Mouse (Mus musculus): ENCODE data around the gene Hvcn1. TPM values are rescaled to one million over a fixed set of nuclear protein-coding genes. Genes with fewer than 3 reads are reported as not detected.

Hvcn1 gene
- polyA plus RNA-seq, 1 experiment from 2014 or later: 5.6 TPM

- Histone ChIP-seq H3K9ac (ENCODE audit: low read depth, low read length) (no peak overlapping the region), H3K27ac (ENCODE audit: low read length) (no peak overlapping the region), H3K4me1 (ENCODE audit: control insufficient read depth, insufficient read depth, low read length) (peaks cover 4% of the 10 kb centered on the region; the same call in 1 of the 2 replicates), H3K36me3 (ENCODE audit: control insufficient read depth, insufficient read depth, low read length) (no peaks in the 10 kb centered on the region; the same call in 1 of the 2 replicates), H3K9me3 (ENCODE audit: control insufficient read depth, low read length) (no peaks in the 10 kb centered on the region), H3K27me3 (replicated peaks; ENCODE audit: control insufficient read depth, insufficient read depth, low read length) (no peaks in the 10 kb centered on the region), H3K4me3 (ENCODE audit: low read length) (no peak overlapping the region), H3K4me2 (ENCODE audit: low read depth, low read length) (no peak overlapping the region)
- no peak for ATAC-seq
- 78% methylated on average over 7 of the region's 7 CpGs for WGBS
Measured at GRCm38 (mm10) chr5:122239618-122240017, 33.0 kb downstream of the Hvcn1 start.

GRCm38 (mm10) chr5:122240521-122240920 lies 33.9 kb downstream of the Hvcn1 start:
- 92% methylated on average over 11 of the region's 11 CpGs for WGBS
- H3K4me1 ChIP-seq (ENCODE audit: control insufficient read depth, insufficient read depth, low read length): no peaks in the 10 kb centered on the region
- H3K27ac ChIP-seq (ENCODE audit: low read length): no peak overlapping the region
- H3K36me3 ChIP-seq (ENCODE audit: control insufficient read depth, insufficient read depth, low read length): no peaks in the 10 kb centered on the region; the same call in 1 of the 2 replicates
- H3K4me2 ChIP-seq (ENCODE audit: low read depth, low read length): no peak overlapping the region
- no peak for ATAC-seq
- no peak overlapping the region for H3K4me3 ChIP-seq (ENCODE audit: low read length)
- no peaks in the 10 kb centered on the region for H3K27me3 ChIP-seq (replicated peaks; ENCODE audit: control insufficient read depth, insufficient read depth, low read length)
- H3K9me3 ChIP-seq (ENCODE audit: control insufficient read depth, low read length): no peaks in the 10 kb centered on the region
- no peak overlapping the region for H3K9ac ChIP-seq (ENCODE audit: low read depth, low read length)

- no peak overlapping the region for H3K27ac ChIP-seq (ENCODE audit: low read length)
- H3K4me1 ChIP-seq (ENCODE audit: control insufficient read depth, insufficient read depth, low read length): no peaks in the 10 kb centered on the region
- no peaks in the 10 kb centered on the region; the same call in 1 of the 2 replicates for H3K36me3 ChIP-seq (ENCODE audit: control insufficient read depth, insufficient read depth, low read length)
- no peak overlapping the region for H3K9ac ChIP-seq (ENCODE audit: low read depth, low read length)
- ATAC-seq: no peak
- no peak overlapping the region for H3K4me3 ChIP-seq (ENCODE audit: low read length)
- H3K4me2 ChIP-seq (ENCODE audit: low read depth, low read length): no peak overlapping the region
- no peaks in the 10 kb centered on the region for H3K27me3 ChIP-seq (replicated peaks; ENCODE audit: control insufficient read depth, insufficient read depth, low read length)
- no peaks in the 10 kb centered on the region for H3K9me3 ChIP-seq (ENCODE audit: control insufficient read depth, low read length)
- WGBS: 60% methylated on average over 1 of the region's 1 CpGs
Measured at GRCm38 (mm10) chr5:122240989-122241388, 34.4 kb downstream of the Hvcn1 start.

- no peak for ATAC-seq
- Histone ChIP-seq H3K9me3 (ENCODE audit: control insufficient read depth, low read length) (no peaks in the 10 kb centered on the region), H3K9ac (ENCODE audit: low read depth, low read length) (no peak overlapping the region), H3K4me1 (ENCODE audit: control insufficient read depth, insufficient read depth, low read length) (no peaks in the 10 kb centered on the region), H3K27ac (ENCODE audit: low read length) (no peak overlapping the region), H3K4me3 (ENCODE audit: low read length) (no peak overlapping the region), H3K27me3 (replicated peaks; ENCODE audit: control insufficient read depth, insufficient read depth, low read length) (no peaks in the 10 kb centered on the region), H3K4me2 (ENCODE audit: low read depth, low read length) (no peak overlapping the region), H3K36me3 (ENCODE audit: control insufficient read depth, insufficient read depth, low read length) (no peaks in the 10 kb centered on the region; the same call in 1 of the 2 replicates)
- 85% methylated on average over 6 of the region's 6 CpGs for WGBS
Measured at GRCm38 (mm10) chr5:122242521-122243123, 36.0 kb downstream of the Hvcn1 start.

- no peak overlapping the region for H3K9ac ChIP-seq (ENCODE audit: low read depth, low read length)
- WGBS: 86% methylated on average over 17 of the region's 17 CpGs
- no peak overlapping the region for H3K27ac ChIP-seq (ENCODE audit: low read length)
- H3K9me3 ChIP-seq (ENCODE audit: control insufficient read depth, low read length): no peaks in the 10 kb centered on the region
- no peak overlapping the region for H3K4me3 ChIP-seq (ENCODE audit: low read length)
- no peak overlapping the region for H3K4me2 ChIP-seq (ENCODE audit: low read depth, low read length)
- ATAC-seq: no peak
- H3K4me1 ChIP-seq (ENCODE audit: control insufficient read depth, insufficient read depth, low read length): no peaks in the 10 kb centered on the region
- H3K36me3 ChIP-seq (ENCODE audit: control insufficient read depth, insufficient read depth, low read length): no peaks in the 10 kb centered on the region; the same call in 1 of the 2 replicates
- no peaks in the 10 kb centered on the region for H3K27me3 ChIP-seq (replicated peaks; ENCODE audit: control insufficient read depth, insufficient read depth, low read length)
Measured at GRCm38 (mm10) chr5:122243781-122244523, 37.3 kb downstream of the Hvcn1 start.

GRCm38 (mm10) chr5:122245186-122245585 lies 38.6 kb downstream of the Hvcn1 start:
- Histone ChIP-seq H3K4me3 (ENCODE audit: low read length) (no peak overlapping the region), H3K27me3 (replicated peaks; ENCODE audit: control insufficient read depth, insufficient read depth, low read length) (no peaks in the 10 kb centered on the region), H3K9me3 (ENCODE audit: control insufficient read depth, low read length) (no peaks in the 10 kb centered on the region), H3K27ac (ENCODE audit: low read length) (no peak overlapping the region), H3K4me1 (ENCODE audit: control insufficient read depth, insufficient read depth, low read length) (no peaks in the 10 kb centered on the region), H3K36me3 (ENCODE audit: control insufficient read depth, insufficient read depth, low read length) (no peaks in the 10 kb centered on the region; the same call in 1 of the 2 replicates), H3K9ac (ENCODE audit: low read depth, low read length) (no peak overlapping the region), H3K4me2 (ENCODE audit: low read depth, low read length) (no peak overlapping the region)
- 64% methylated on average over 3 of the region's 3 CpGs for WGBS
- no peak for ATAC-seq

GRCm38 (mm10) chr5:122246547-122247167 lies 40.1 kb downstream of the Hvcn1 start:
- no peaks in the 10 kb centered on the region for H3K27me3 ChIP-seq (replicated peaks; ENCODE audit: control insufficient read depth, insufficient read depth, low read length)
- no peak overlapping the region for H3K4me3 ChIP-seq (ENCODE audit: low read length)
- 85% methylated on average over 10 of the region's 10 CpGs for WGBS
- no peak for ATAC-seq
- no peaks in the 10 kb centered on the region for H3K9me3 ChIP-seq (ENCODE audit: control insufficient read depth, low read length)
- H3K4me1 ChIP-seq (ENCODE audit: control insufficient read depth, insufficient read depth, low read length): no peaks in the 10 kb centered on the region
- no peaks in the 10 kb centered on the region for H3K36me3 ChIP-seq (ENCODE audit: control insufficient read depth, insufficient read depth, low read length)
- no peak overlapping the region for H3K27ac ChIP-seq (ENCODE audit: low read length)
- no peak overlapping the region for H3K9ac ChIP-seq (ENCODE audit: low read depth, low read length)
- no peak overlapping the region for H3K4me2 ChIP-seq (ENCODE audit: low read depth, low read length)

- Histone ChIP-seq H3K9me3 (ENCODE audit: control insufficient read depth, low read length) (no peaks in the 10 kb centered on the region), H3K4me3 (ENCODE audit: low read length) (no peak overlapping the region), H3K27ac (ENCODE audit: low read length) (no peak overlapping the region), H3K36me3 (ENCODE audit: control insufficient read depth, insufficient read depth, low read length) (no peaks in the 10 kb centered on the region), H3K4me1 (ENCODE audit: control insufficient read depth, insufficient read depth, low read length) (no peaks in the 10 kb centered on the region), H3K27me3 (replicated peaks; ENCODE audit: control insufficient read depth, insufficient read depth, low read length) (no peaks in the 10 kb centered on the region), H3K9ac (ENCODE audit: low read depth, low read length) (no peak overlapping the region), H3K4me2 (ENCODE audit: low read depth, low read length) (no peak overlapping the region)
- 89% methylated on average over 11 of the region's 11 CpGs for WGBS
- no peak for ATAC-seq
Measured at GRCm38 (mm10) chr5:122247529-122247928, 40.9 kb downstream of the Hvcn1 start.

- ATAC-seq: no peak
- no peaks in the 10 kb centered on the region for H3K4me1 ChIP-seq (ENCODE audit: control insufficient read depth, insufficient read depth, low read length)
- no peaks in the 10 kb centered on the region for H3K27me3 ChIP-seq (replicated peaks; ENCODE audit: control insufficient read depth, insufficient read depth, low read length)
- 93% methylated on average over 7 of the region's 7 CpGs for WGBS
- H3K9ac ChIP-seq (ENCODE audit: low read depth, low read length): no peak overlapping the region
- no peaks in the 10 kb centered on the region for H3K36me3 ChIP-seq (ENCODE audit: control insufficient read depth, insufficient read depth, low read length)
- no peak overlapping the region for H3K27ac ChIP-seq (ENCODE audit: low read length)
- no peaks in the 10 kb centered on the region for H3K9me3 ChIP-seq (ENCODE audit: control insufficient read depth, low read length)
- no peak overlapping the region for H3K4me3 ChIP-seq (ENCODE audit: low read length)
- no peak overlapping the region for H3K4me2 ChIP-seq (ENCODE audit: low read depth, low read length)
Measured at GRCm38 (mm10) chr5:122247934-122248333, 41.3 kb downstream of the Hvcn1 start.
